Mouse (Mus musculus) thymus, adult 2 months (tissue): Measurements from ENCODE around the gene H6pd. TPM values are rescaled to one million over a fixed set of nuclear protein-coding genes. Genes with fewer than 3 reads are reported as not detected.

Experiments
- DNase-seq: peaks from one replicate; pipeline ENCODE4 v3.0.0; 2021
- H3K27ac ChIP-seq: fragments of 200-500 bp; 2 replicates; pipeline ENCODE4 v1.5.1; 2012; ENCODE audit warnings: low read length, control low read depth; ENCODE audit not compliant: control insufficient read depth, insufficient read depth
- H3K27me3 ChIP-seq: fragments of 200-500 bp; 2 replicates; pipeline ENCODE4 v1.6.1; 2012; ENCODE audit warnings: mild to moderate bottlenecking, low read length, moderate library complexity, mixed read lengths; ENCODE audit not compliant: control insufficient read depth, insufficient read depth
- H3K36me3 ChIP-seq: fragments of 200-500 bp; 2 replicates; pipeline ENCODE4 v1.6.1; 2012; ENCODE audit warnings: mild to moderate bottlenecking, low read length, moderate library complexity; ENCODE audit not compliant: control insufficient read depth, insufficient read depth
- H3K4me1 ChIP-seq: fragments of 200-500 bp; replicated peaks from 2 replicates; pipeline ENCODE4 v1.6.1; 2012; ENCODE audit warnings: low read length; ENCODE audit not compliant: control insufficient read depth, insufficient read depth
- H3K4me3 ChIP-seq: fragments of 200-500 bp; 2 replicates; pipeline ENCODE4 v1.5.1; 2012; ENCODE audit warnings: mild to moderate bottlenecking, low read length, control low read depth, moderate library complexity; ENCODE audit not compliant: control insufficient read depth, insufficient read depth
- CTCF ChIP-seq: fragments of 200-500 bp; IDR thresholded peaks from 2 replicates; pipeline ENCODE4 v1.5.1; 2012; ENCODE audit warnings: mild to moderate bottlenecking, control low read depth, low read length, moderate library complexity, borderline replicate concordance; ENCODE audit not compliant: control insufficient read depth, poor library complexity, insufficient read depth; ENCODE audit errors: extremely low read depth
- POLR2A ChIP-seq: fragments of 200-500 bp; IDR thresholded peaks from 2 replicates; pipeline ENCODE4 v1.6.1; 2012; ENCODE audit warnings: mild to moderate bottlenecking, low read length, control low read depth, moderate library complexity; ENCODE audit not compliant: control insufficient read depth, poor library complexity, insufficient read depth; ENCODE audit errors: extremely low read depth
- WGBS: fragments of 180-500 bp; shearing (Covaris S2); methylation state at CpG from one replicate; pipeline ENCODE4 v1.1.7; 2018; 5-methylcytosine and 5-hydroxymethylcytosine counted together
- polyA plus RNA-seq: library from polyadenylated mRNA; depleted of rRNA; stranded (reverse); fragments of >200 nt; gene quantifications from 2 replicates; pipeline ENCODE4 v1.2.3, GENCODE M21; 2012

H6pd gene
- polyA plus RNA-seq, 1 experiment = 138 TPM

DNA sequence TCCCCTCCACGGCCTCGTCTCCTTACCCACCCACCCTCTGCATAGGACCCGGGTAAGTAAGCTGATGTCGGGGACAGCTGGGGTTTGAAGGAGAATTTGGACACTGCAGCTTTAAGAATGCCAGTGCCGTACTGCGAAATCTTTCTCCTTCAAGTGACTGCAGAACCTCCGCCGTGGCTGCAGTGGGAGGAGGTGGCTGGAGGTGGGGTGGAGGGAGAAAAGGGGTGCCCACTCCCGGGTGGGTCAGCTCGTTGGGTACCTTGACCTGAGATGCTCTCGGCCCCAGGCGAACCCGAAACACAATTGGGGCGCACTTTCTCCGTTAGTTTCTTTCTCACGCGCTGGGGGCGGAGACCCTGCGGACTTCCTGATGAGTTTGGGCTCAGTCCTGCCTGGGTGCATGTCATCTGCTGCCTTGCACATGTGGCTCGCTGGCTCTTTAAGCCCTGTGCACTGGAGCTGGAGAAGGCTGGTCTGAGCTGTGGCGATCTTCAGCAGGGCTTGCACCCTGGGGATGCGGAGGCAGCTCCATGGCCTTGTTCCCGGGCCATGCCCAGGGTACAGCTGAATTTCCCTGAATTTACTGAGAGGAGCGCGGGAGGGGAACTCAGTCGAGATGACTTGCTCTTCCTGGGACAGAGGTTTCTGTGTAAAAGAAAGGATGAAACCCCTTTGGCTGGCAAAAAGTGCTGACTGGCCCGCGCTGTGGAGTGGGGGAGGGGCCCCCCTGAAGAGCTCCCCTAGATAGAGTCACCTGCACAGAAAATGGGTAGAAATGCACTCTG lies 21.8 kb upstream of the H6pd start:
- peak; percentile 53 for DNase-seq
- Histone ChIP-seq H3K27me3 (peaks cover 14% of the 10 kb centered on the region; the same call in 1 of the 2 replicates), H3K4me3 (peak overlapping the region; percentile 89), H3K4me1 (peaks cover 20% of the 10 kb centered on the region), H3K36me3 (no peaks in the 10 kb centered on the region), H3K27ac (no peak overlapping the region)
- under 1% methylated on average over 28 of the region's 28 CpGs for WGBS
- TF ChIP-seq POLR2A = no peak
- TF ChIP-seq CTCF = no peak

DNA sequence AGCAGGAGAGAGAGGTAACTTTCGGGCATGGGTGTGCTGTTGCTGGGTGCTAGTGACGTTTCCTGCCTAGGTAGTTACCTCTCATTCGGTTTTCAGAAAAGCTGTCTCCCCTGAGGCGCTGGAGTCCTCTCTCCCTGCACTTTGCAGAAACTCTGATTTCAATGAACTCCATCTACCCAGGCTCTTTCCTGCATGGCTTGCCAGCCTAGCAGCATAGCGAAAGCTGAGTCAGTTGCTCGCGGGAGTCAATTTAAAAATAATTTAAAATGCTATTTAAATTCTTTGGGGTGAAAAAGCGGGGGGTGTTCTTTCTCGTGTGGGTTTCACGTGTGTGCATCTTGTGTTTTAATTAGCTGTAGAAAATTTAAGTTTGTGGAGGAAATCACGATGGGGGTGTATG lies 21.1 kb upstream of the H6pd start:
- DNase-seq = no peak
- no peaks in the 10 kb centered on the region for H3K36me3 ChIP-seq
- 3% methylated on average over 11 of the region's 11 CpGs for WGBS
- peaks cover 23% of the 10 kb centered on the region for H3K4me1 ChIP-seq
- peaks cover 14% of the 10 kb centered on the region; the same call in 1 of the 2 replicates for H3K27me3 ChIP-seq
- no peak overlapping the region for H3K27ac ChIP-seq
- H3K4me3 ChIP-seq = no peak overlapping the region
- TF ChIP-seq CTCF (no peak), POLR2A (no peak)

DNA sequence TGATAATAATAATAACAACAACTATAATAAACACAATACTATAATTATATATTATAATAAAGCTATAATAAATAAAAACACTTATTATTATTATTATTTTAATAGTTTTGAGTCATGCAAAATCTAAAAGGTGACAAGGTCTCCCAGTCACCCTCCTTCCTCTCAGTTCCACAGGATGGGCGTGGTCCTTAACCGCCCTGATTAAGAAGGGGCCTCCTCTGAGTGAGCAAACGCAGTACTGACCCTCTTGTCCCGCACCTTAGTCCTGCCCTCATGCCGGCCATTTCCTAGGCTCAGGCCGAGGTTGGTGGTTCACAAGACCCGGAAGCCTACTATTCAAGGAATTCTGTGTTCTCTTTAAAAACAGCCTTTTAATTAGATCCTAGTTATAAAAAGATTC lies 14.7 kb upstream of the H6pd start:
- no peak for DNase-seq
- H3K27me3 ChIP-seq = no peaks in the 10 kb centered on the region
- TF ChIP-seq POLR2A = no peak
- TF ChIP-seq CTCF = no peak
- H3K4me3 ChIP-seq = no peak overlapping the region
- WGBS = 93% methylated on average over 7 of the region's 7 CpGs
- H3K4me1 ChIP-seq = peaks cover 6% of the 10 kb centered on the region; the same call in 1 of the 2 replicates
- H3K36me3 ChIP-seq = no peaks in the 10 kb centered on the region
- no peak overlapping the region for H3K27ac ChIP-seq

DNA sequence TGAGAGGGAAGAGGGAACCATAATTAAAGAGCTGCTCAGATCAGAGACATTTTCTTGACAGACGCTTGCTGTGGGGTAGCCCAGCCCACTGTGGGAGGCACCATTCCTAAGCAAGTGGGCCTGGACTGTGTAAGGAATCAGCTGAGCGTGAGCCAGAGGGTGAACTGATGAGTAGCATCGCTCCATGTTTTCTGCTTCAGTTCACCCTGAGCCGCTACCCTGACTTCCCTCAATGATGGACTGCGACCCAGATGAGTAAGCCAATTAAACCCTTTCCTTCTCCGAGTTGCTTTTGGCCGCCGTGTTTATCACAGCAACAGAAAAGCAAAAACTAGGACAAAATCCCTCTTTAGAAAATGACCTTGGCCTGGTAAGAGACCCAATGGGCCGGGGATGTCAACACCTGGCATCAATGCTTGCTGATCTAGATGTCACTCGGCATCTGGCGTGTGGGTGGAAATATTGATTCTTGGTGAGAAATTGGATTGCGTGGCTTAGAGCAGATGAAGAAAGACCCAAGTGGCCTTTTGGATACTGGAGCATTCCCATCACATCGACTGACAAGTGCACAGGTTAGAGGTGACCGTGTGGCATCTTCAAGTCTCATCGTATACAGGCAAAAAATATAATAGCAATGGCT lies 11.0 kb upstream of the H6pd start:
- TF ChIP-seq CTCF (no peak), POLR2A (no peak)
- H3K4me3 ChIP-seq = no peak overlapping the region
- DNase-seq = no peak
- H3K27me3 ChIP-seq = no peaks in the 10 kb centered on the region
- 95% methylated on average over 15 of the region's 15 CpGs for WGBS
- no peak overlapping the region for H3K27ac ChIP-seq
- H3K4me1 ChIP-seq = peaks cover 16% of the 10 kb centered on the region
- H3K36me3 ChIP-seq = no peaks in the 10 kb centered on the region

DNA sequence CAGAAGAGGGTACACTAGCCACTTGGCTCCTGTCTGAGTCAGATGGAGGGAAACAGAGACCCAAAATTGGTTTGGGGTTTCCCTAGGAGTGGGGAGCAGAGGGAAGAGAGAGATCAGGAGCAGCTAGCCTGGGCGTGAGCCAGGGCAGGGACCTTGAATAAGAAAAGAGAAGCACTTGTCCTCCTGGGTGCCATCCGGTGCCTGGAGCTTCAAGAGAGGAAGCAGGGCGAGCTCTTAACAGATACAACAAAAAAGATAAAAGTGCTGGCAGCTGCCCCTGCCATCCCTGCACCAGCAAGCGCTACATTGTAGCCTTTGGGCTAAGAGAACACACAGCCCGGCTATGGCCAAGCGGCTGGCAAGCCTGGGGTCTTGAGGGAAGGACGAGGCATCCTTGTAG lies 6.6 kb upstream of the H6pd start:
- Histone ChIP-seq H3K4me3 (no peak overlapping the region), H3K27me3 (no peaks in the 10 kb centered on the region), H3K4me1 (peaks cover 29% of the 10 kb centered on the region), H3K36me3 (no peaks in the 10 kb centered on the region), H3K27ac (no peak overlapping the region)
- DNase-seq = no peak
- TF ChIP-seq CTCF = no peak
- 31% methylated on average over 7 of the region's 7 CpGs for whole genome bisulfite sequencing

DNA sequence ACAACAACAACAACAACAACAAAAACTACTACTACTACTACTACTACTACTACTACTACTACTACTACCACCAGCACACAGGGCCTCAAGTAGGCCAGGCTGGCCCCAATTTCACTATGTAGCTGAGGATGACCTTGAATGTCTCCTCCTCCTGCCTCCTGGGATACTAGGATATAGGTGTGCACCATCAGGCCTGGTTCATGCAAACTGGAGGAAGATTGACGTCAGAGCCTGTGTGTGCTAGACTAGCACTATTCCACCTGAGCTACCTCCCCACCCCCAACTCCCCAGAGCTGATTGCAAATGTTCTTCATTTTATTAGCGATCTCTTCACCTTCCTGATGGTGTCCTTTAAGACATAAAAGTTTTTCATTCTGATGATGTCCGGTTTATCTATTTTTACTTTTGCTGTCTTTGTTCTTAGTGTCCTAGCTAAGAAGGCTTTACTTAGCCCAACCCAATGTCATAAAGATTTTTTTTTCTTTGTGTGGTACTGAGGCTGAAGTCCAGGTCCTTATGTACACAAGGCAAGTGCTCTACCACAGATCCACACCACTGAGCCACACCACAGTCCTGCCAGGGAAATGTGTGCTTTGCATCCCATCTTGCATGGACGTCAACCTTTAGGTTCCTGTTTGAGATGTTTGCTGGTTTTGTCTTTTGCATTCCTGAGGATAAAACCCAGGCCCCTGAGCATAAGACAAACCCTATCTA lies 5.7 kb upstream of the H6pd start:
- H3K36me3 ChIP-seq = no peaks in the 10 kb centered on the region
- WGBS = 96% methylated on average over 4 of the region's 4 CpGs
- no peaks in the 10 kb centered on the region for H3K27me3 ChIP-seq
- H3K27ac ChIP-seq = no peak overlapping the region
- TF ChIP-seq CTCF = no peak
- no peak for TF ChIP-seq POLR2A
- no peak for DNase-seq
- no peak overlapping the region for H3K4me3 ChIP-seq
- peaks cover 38% of the 10 kb centered on the region for H3K4me1 ChIP-seq

DNA sequence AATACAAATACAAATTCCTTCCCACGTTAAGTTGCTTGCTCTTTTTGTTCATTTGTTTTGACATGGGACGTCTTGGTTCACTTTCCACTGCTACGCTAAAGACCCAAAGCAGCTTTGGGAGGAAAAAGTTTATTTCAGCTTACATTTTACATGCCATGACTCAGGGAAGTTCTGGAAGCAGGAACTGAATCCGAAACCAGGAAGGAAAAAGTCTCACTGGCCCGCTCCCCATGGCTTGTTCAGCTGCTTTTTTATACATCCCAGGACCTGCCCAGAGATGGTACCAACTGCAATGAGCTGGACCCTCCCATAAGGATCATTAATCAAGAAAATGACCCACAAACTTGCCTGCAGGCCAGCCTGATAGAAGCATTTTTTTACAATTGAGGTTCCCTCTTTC lies 5.0 kb upstream of the H6pd start:
- Histone ChIP-seq H3K36me3 (no peaks in the 10 kb centered on the region), H3K27me3 (no peaks in the 10 kb centered on the region), H3K4me3 (no peak overlapping the region), H3K4me1 (peaks cover 43% of the 10 kb centered on the region), H3K27ac (no peak overlapping the region)
- no peak for DNase-seq
- WGBS = 97% methylated on average over 5 of the region's 5 CpGs
- TF ChIP-seq CTCF (no peak), POLR2A (no peak)
